Mouse (Mus musculus) spleen, postnatal 0 days (tissue): ENCODE measurements around the gene Zfp148. TPM values are rescaled to one million over a fixed set of nuclear protein-coding genes. Genes with fewer than 3 reads are reported as not detected.

Experiments
- polyA plus RNA-seq: library from polyadenylated mRNA; unstranded; fragments of >200 nt; fragmentation: Nextera tagmentation; extraction: Ambion mirVana; gene quantifications from 2 replicates; pipeline ENCODE4 v1.2.1, GENCODE M21; 2015

The Zfp148 gene
- polyA plus RNA-seq: 16.6 and 21.3 TPM in 2 replicates

GRCm38 (mm10) chr16:33379944-33380881, at the start of gene Zfp148:
Gene Zfp148 (plus strand): TSS chr16:33380836.

GRCm38 (mm10) chr16:33516807-33517565, 136.3 kb downstream of the Zfp148 start, which contains the start of gene Slc12a8:
Gene Slc12a8 (plus strand): TSS chr16:33517328.

Other genes starting within 250 kb of the Zfp148 start
- gene Osbpl11, start 195.8 kb upstream of the Zfp148 start, polyA plus RNA-seq: 7.7 and 9.4 TPM in 2 replicates
- gene Snx4, start 129.4 kb upstream of the Zfp148 start, polyA plus RNA-seq: 37.4 and 45.8 TPM in 2 replicates
- 0.32 and 0.35 TPM in 2 replicates for gene Slc12a8, start 136.5 kb downstream of the Zfp148 start, polyA plus RNA-seq